Mouse (Mus musculus) hindbrain, embryonic 13.5 days (tissue): Measurements from ENCODE around the gene Per1. TPM values are rescaled to one million over a fixed set of nuclear protein-coding genes. Genes with fewer than 3 reads are reported as not detected.

Experiments used
- ATAC-seq: fragments of 200-750 bp; cut with Nextera tagmentation; 2 replicates; pipeline ENCODE4 v1.8.0; 2017; ENCODE audit warnings: moderate TSS enrichment; ENCODE audit not compliant: low FRiP score
- H3K27ac ChIP-seq: fragments of 300-500 bp; sonication (generic); 2 replicates; pipeline ENCODE4 v1.5.1; 2015; ENCODE audit warnings: inconsistent platforms, mild to moderate bottlenecking, moderate library complexity
- H3K27me3 ChIP-seq: fragments of 300-500 bp; sonication (generic); 2 replicates; pipeline ENCODE4 v1.6.1; 2015; ENCODE audit warnings: mild to moderate bottlenecking, inconsistent platforms
- H3K36me3 ChIP-seq: fragments of 300-500 bp; sonication (generic); 2 replicates; pipeline ENCODE4 v1.6.1; 2015; ENCODE audit warnings: mild to moderate bottlenecking, inconsistent platforms
- H3K4me1 ChIP-seq: fragments of 300-500 bp; sonication (generic); replicated peaks from 2 replicates; pipeline ENCODE4 v1.6.1; 2015; ENCODE audit warnings: inconsistent platforms
- H3K4me2 ChIP-seq: fragments of 300-500 bp; sonication (generic); 2 replicates; pipeline ENCODE4 v1.6.1; 2015; ENCODE audit warnings: inconsistent platforms, mild to moderate bottlenecking, moderate library complexity
- H3K4me3 ChIP-seq: fragments of 300-500 bp; sonication (generic); 2 replicates; pipeline ENCODE4 v1.5.1; 2015; ENCODE audit warnings: mild to moderate bottlenecking, inconsistent platforms
- H3K9ac ChIP-seq: fragments of 300-500 bp; sonication (generic); 2 replicates; pipeline ENCODE4 v1.6.1; 2015; ENCODE audit warnings: mild to moderate bottlenecking, inconsistent platforms
- H3K9me3 ChIP-seq: fragments of 300-500 bp; sonication (generic); 2 replicates; pipeline ENCODE4 v1.6.1; 2016; ENCODE audit warnings: inconsistent platforms
- WGBS: fragments of 180-500 bp; shearing (Covaris S2); methylation state at CpG from one replicate; pipeline ENCODE4 v1.1.7; 2015; 5-methylcytosine and 5-hydroxymethylcytosine counted together
- polyA plus RNA-seq: library from polyadenylated mRNA; unstranded; fragments of >200 nt; fragmentation: Nextera tagmentation; extraction: Ambion mirVana; gene quantifications from 2 replicates; pipeline ENCODE4 v1.2.1, GENCODE M21; 2015

Per1 gene
- polyA plus RNA-seq, 1 experiment from 2014 or later = 9.4 TPM

- H3K9ac ChIP-seq = no peak overlapping the region
- H3K27ac ChIP-seq = no peak overlapping the region
- peaks cover 39% of the 10 kb centered on the region for H3K4me1 ChIP-seq
- peak overlapping the region; percentile 81 for H3K4me2 ChIP-seq
- ATAC-seq = no peak
- WGBS = 10% methylated on average over 8 of the region's 8 CpGs
- H3K27me3 ChIP-seq = no peaks in the 10 kb centered on the region
- no peaks in the 10 kb centered on the region for H3K9me3 ChIP-seq
- H3K4me3 ChIP-seq = peak overlapping the region; percentile 44
- no peaks in the 10 kb centered on the region for H3K36me3 ChIP-seq
Measured at GRCm38 (mm10) chr11:69066956-69067355, 28.1 kb upstream of the Per1 start.

GRCm38 (mm10) chr11:69067601-69068000 is 27.4 kb upstream of the Per1 start:
- H3K4me3 ChIP-seq = no peak overlapping the region
- WGBS = 66% methylated on average over 6 of the region's 6 CpGs
- H3K4me2 ChIP-seq = no peak overlapping the region
- H3K36me3 ChIP-seq = no peaks in the 10 kb centered on the region
- no peak overlapping the region for H3K9ac ChIP-seq
- no peaks in the 10 kb centered on the region for H3K9me3 ChIP-seq
- no peaks in the 10 kb centered on the region for H3K27me3 ChIP-seq
- peaks cover 45% of the 10 kb centered on the region for H3K4me1 ChIP-seq
- ATAC-seq = no peak
- H3K27ac ChIP-seq = no peak overlapping the region

- Histone ChIP-seq H3K27me3 (no peaks in the 10 kb centered on the region), H3K9me3 (no peaks in the 10 kb centered on the region), H3K4me2 (peak overlapping the region; percentile 83), H3K27ac (peak overlapping the region; percentile 92), H3K4me1 (peaks cover 45% of the 10 kb centered on the region), H3K9ac (peak overlapping the region; percentile 80), H3K36me3 (no peaks in the 10 kb centered on the region), H3K4me3 (peak overlapping the region; percentile 60)
- under 1% methylated on average over 13 of the region's 13 CpGs for WGBS
- no peak for ATAC-seq
Measured at GRCm38 (mm10) chr11:69070093-69070492, 24.9 kb upstream of the Per1 start.

- Histone ChIP-seq H3K9ac (peak within 1 kb of the TSS; percentile 80), H3K4me1 (peaks cover 44% of the 10 kb centered on the region), H3K27ac (peak within 1 kb of the TSS; percentile 92), H3K4me2 (peak within 1 kb of the TSS; percentile 83), H3K9me3 (no peaks in the 10 kb centered on the region), H3K36me3 (no peaks in the 10 kb centered on the region), H3K4me3 (peak within 1 kb of the TSS; percentile 60), H3K27me3 (no peaks in the 10 kb centered on the region)
- WGBS = under 1% methylated on average over 47 of the region's 47 CpGs
- peak; percentile 89 for ATAC-seq
Measured at GRCm38 (mm10) chr11:69070590-69071222, 24.3 kb upstream of the Per1 start, which contains the start of gene Tmem107. Tmem107 (plus strand) TSS chr11:69070806.

- Histone ChIP-seq H3K4me1 (peaks cover 39% of the 10 kb centered on the region), H3K27me3 (no peaks in the 10 kb centered on the region), H3K27ac (peak overlapping the region; percentile 92), H3K9me3 (no peaks in the 10 kb centered on the region), H3K4me2 (peak overlapping the region; percentile 83), H3K4me3 (peak overlapping the region; percentile 60), H3K36me3 (no peaks in the 10 kb centered on the region), H3K9ac (peak overlapping the region; percentile 80)
- 23% methylated on average over 9 of the region's 9 CpGs for WGBS
- ATAC-seq = no peak
Measured at GRCm38 (mm10) chr11:69071262-69071661, 23.8 kb upstream of the Per1 start.

- WGBS = 85% methylated on average over 11 of the region's 11 CpGs
- peak overlapping the region; percentile 33 for H3K4me3 ChIP-seq
- no peaks in the 10 kb centered on the region for H3K36me3 ChIP-seq
- H3K27ac ChIP-seq = peak overlapping the region; percentile 94
- peak overlapping the region; percentile 83 for H3K4me2 ChIP-seq
- H3K9ac ChIP-seq = peak overlapping the region; percentile 76
- no peak for ATAC-seq
- no peaks in the 10 kb centered on the region for H3K27me3 ChIP-seq
- H3K9me3 ChIP-seq = no peaks in the 10 kb centered on the region
- H3K4me1 ChIP-seq = peaks cover 34% of the 10 kb centered on the region
Measured at GRCm38 (mm10) chr11:69072234-69072633, 22.8 kb upstream of the Per1 start.

- peak overlapping the region; percentile 83 for H3K4me2 ChIP-seq
- H3K27ac ChIP-seq = peak overlapping the region; percentile 94
- peak; percentile 6; the same call in 1 of the 2 replicates for ATAC-seq
- H3K9me3 ChIP-seq = no peaks in the 10 kb centered on the region
- no peaks in the 10 kb centered on the region for H3K36me3 ChIP-seq
- WGBS = 8% methylated on average over 9 of the region's 9 CpGs
- peak overlapping the region; percentile 76 for H3K9ac ChIP-seq
- no peaks in the 10 kb centered on the region for H3K27me3 ChIP-seq
- H3K4me3 ChIP-seq = peak overlapping the region; percentile 33
- H3K4me1 ChIP-seq = peaks cover 34% of the 10 kb centered on the region
Measured at GRCm38 (mm10) chr11:69072666-69073064, 22.4 kb upstream of the Per1 start.

- H3K4me2 ChIP-seq = peak overlapping the region; percentile 83
- H3K36me3 ChIP-seq = no peaks in the 10 kb centered on the region
- no peaks in the 10 kb centered on the region for H3K9me3 ChIP-seq
- WGBS = 0% methylated on average over 14 of the region's 14 CpGs
- H3K9ac ChIP-seq = peak overlapping the region; percentile 76
- H3K4me1 ChIP-seq = peaks cover 34% of the 10 kb centered on the region
- peak overlapping the region; percentile 33 for H3K4me3 ChIP-seq
- no peaks in the 10 kb centered on the region for H3K27me3 ChIP-seq
- ATAC-seq = peak; percentile 84
- H3K27ac ChIP-seq = peak overlapping the region; percentile 94
Measured at GRCm38 (mm10) chr11:69073065-69073888, 21.7 kb upstream of the Per1 start.

- H3K27ac ChIP-seq = peak overlapping the region; percentile 94
- 46% methylated on average over 6 of the region's 6 CpGs for WGBS
- H3K9me3 ChIP-seq = no peaks in the 10 kb centered on the region
- H3K4me1 ChIP-seq = peaks cover 34% of the 10 kb centered on the region
- no peak overlapping the region for H3K9ac ChIP-seq
- H3K4me3 ChIP-seq = no peak overlapping the region
- H3K4me2 ChIP-seq = no peak overlapping the region
- no peaks in the 10 kb centered on the region for H3K36me3 ChIP-seq
- H3K27me3 ChIP-seq = no peaks in the 10 kb centered on the region
- no peak for ATAC-seq
Measured at GRCm38 (mm10) chr11:69073951-69074775, 20.9 kb upstream of the Per1 start.

- no peaks in the 10 kb centered on the region for H3K27me3 ChIP-seq
- no peaks in the 10 kb centered on the region for H3K36me3 ChIP-seq
- 57% methylated on average over 2 of the region's 2 CpGs for WGBS
- 0 out of 2 replicates have a peak overlapping the region, but pooled peaks have one; percentile 6 for H3K4me2 ChIP-seq
- H3K27ac ChIP-seq = peak overlapping the region; percentile 94; the same call in 1 of the 2 replicates
- ATAC-seq = no peak
- H3K9ac ChIP-seq = no peak overlapping the region
- no peak overlapping the region for H3K4me3 ChIP-seq
- no peaks in the 10 kb centered on the region for H3K9me3 ChIP-seq
- peaks cover 34% of the 10 kb centered on the region for H3K4me1 ChIP-seq
Measured at GRCm38 (mm10) chr11:69074776-69075069, 20.3 kb upstream of the Per1 start.

GRCm38 (mm10) chr11:69075764-69076479 is 19.1 kb upstream of the Per1 start:
- no peak overlapping the region for H3K27ac ChIP-seq
- no peaks in the 10 kb centered on the region for H3K9me3 ChIP-seq
- no peak overlapping the region for H3K4me2 ChIP-seq
- H3K36me3 ChIP-seq = no peaks in the 10 kb centered on the region
- WGBS = 44% methylated on average over 9 of the region's 9 CpGs
- no peak overlapping the region for H3K4me3 ChIP-seq
- no peaks in the 10 kb centered on the region for H3K27me3 ChIP-seq
- H3K9ac ChIP-seq = no peak overlapping the region
- peaks cover 29% of the 10 kb centered on the region for H3K4me1 ChIP-seq
- no peak for ATAC-seq
